Mouse (Mus musculus) limb, embryonic 11.5 days (tissue): ENCODE measurements around the gene Tmem150a. TPM values are rescaled to one million over a fixed set of nuclear protein-coding genes. Genes with fewer than 3 reads are reported as not detected.

Experiments used
- ATAC-seq: fragments of 200-750 bp; cut with Nextera tagmentation; 2 replicates; pipeline ENCODE4 v1.8.0; 2017; ENCODE audit warnings: low read depth; ENCODE audit not compliant: insufficient number of reproducible peaks, low FRiP score, low TSS enrichment
- DNase-seq: peaks from one replicate; pipeline ENCODE4 v3.0.0-alpha.2; 2015; ENCODE audit warnings: low spot score
- H3K27ac ChIP-seq: fragments of 300-500 bp; sonication (generic); replicated peaks from 2 replicates; pipeline ENCODE4 v1.5.1; 2014; ENCODE audit warnings: low read depth, mild to moderate bottlenecking, low read length
- H3K27me3 ChIP-seq: fragments of 300-500 bp; sonication (generic); 2 replicates; pipeline ENCODE4 v1.6.1; 2014; ENCODE audit warnings: mild to moderate bottlenecking, low read length, mixed read lengths; ENCODE audit not compliant: control insufficient read depth, insufficient read depth
- H3K36me3 ChIP-seq: fragments of 300-500 bp; sonication (generic); 2 replicates; pipeline ENCODE4 v1.6.1; 2014; ENCODE audit warnings: mild to moderate bottlenecking, low read length, moderate library complexity, mixed read lengths; ENCODE audit not compliant: control insufficient read depth, insufficient read depth
- H3K4me1 ChIP-seq: fragments of 300-500 bp; sonication (generic); 2 replicates; pipeline ENCODE4 v1.6.1; 2014; ENCODE audit warnings: low read length, mixed read lengths; ENCODE audit not compliant: control insufficient read depth, insufficient read depth
- H3K4me2 ChIP-seq: fragments of 300-500 bp; sonication (generic); 2 replicates; pipeline ENCODE4 v1.6.1; 2014; ENCODE audit warnings: low read depth, mild to moderate bottlenecking, moderate library complexity; ENCODE audit not compliant: severe bottlenecking
- H3K4me3 ChIP-seq: fragments of 300-500 bp; sonication (generic); 2 replicates; pipeline ENCODE4 v1.5.1; 2014; ENCODE audit warnings: low read depth, low read length
- H3K9ac ChIP-seq: fragments of 300-500 bp; sonication (generic); 2 replicates; pipeline ENCODE4 v1.6.1; 2014; ENCODE audit warnings: mild to moderate bottlenecking, low read length
- H3K9me3 ChIP-seq: fragments of 300-500 bp; sonication (generic); 2 replicates; pipeline ENCODE4 v1.6.1; 2016; ENCODE audit warnings: low read length; ENCODE audit not compliant: control insufficient read depth
- WGBS: fragments of 180-500 bp; shearing (Covaris S2); extraction: QIAGEN DNeasy Blood & Tissue Kit; methylation state at CpG from one replicate; pipeline ENCODE4 v1.1.7; 2014; 5-methylcytosine and 5-hydroxymethylcytosine counted together
- polyA plus RNA-seq: library from polyadenylated mRNA; unstranded; fragments of >200 nt; fragmentation: Nextera tagmentation; extraction: Ambion mirVana; gene quantifications from 2 replicates; pipeline ENCODE4 v1.2.1, GENCODE M21; 2014

Gene Tmem150a
- polyA plus RNA-seq, 1 experiment from 2014 or later, result 10.8 TPM

GRCm38 (mm10) chr6:72345633-72346032 lies 9.6 kb upstream of the Tmem150a start:
- H3K4me2 ChIP-seq, result peak overlapping the region; percentile 91; the same call in 1 of the 2 replicates
- 55% methylated on average over 6 of the region's 6 CpGs for WGBS

GRCm38 (mm10) chr6:72346261-72346660 lies 9.0 kb upstream of the Tmem150a start:
- Histone ChIP-seq H3K4me3 (no peak overlapping the region), H3K36me3 (peaks cover 10% of the 10 kb centered on the region), H3K27ac (no peak overlapping the region), H3K27me3 (no peaks in the 10 kb centered on the region), H3K4me2 (no peak overlapping the region), H3K9ac (no peak overlapping the region), H3K9me3 (no peaks in the 10 kb centered on the region), H3K4me1 (peaks cover 9% of the 10 kb centered on the region; the same call in 1 of the 2 replicates)
- ATAC-seq, result no peak
- no peak for DNase-seq
- 87% methylated on average over 4 of the region's 4 CpGs for WGBS

More at GRCm38 (mm10) chr6:72345633-72346032, 9.6 kb upstream of the Tmem150a start:
- Histone ChIP-seq H3K27ac (no peak overlapping the region), H3K27me3 (no peaks in the 10 kb centered on the region), H3K9me3 (no peaks in the 10 kb centered on the region), H3K36me3 (peaks cover 6% of the 10 kb centered on the region), H3K9ac (no peak overlapping the region), H3K4me1 (peaks cover 9% of the 10 kb centered on the region; the same call in 1 of the 2 replicates), H3K4me3 (no peak overlapping the region)
- ATAC-seq (no peak), DNase-seq (no peak)

GRCm38 (mm10) chr6:72347166-72347941 lies 7.9 kb upstream of the Tmem150a start, which contains the start of gene 0610030E20Rik:
Gene 0610030E20Rik, plus strand, starts transcription at chr6:72347317.
- Histone ChIP-seq H3K4me2 (peak within 1 kb of the TSS; percentile 64), H3K9me3 (no peaks in the 10 kb centered on the region), H3K36me3 (peaks cover 6% of the 10 kb centered on the region), H3K27me3 (no peaks in the 10 kb centered on the region), H3K9ac (peak within 1 kb of the TSS; percentile 82), H3K4me3 (peak within 1 kb of the TSS; percentile 71), H3K4me1 (peaks cover 9% of the 10 kb centered on the region; the same call in 1 of the 2 replicates), H3K27ac (peak within 1 kb of the TSS; percentile 80)
- WGBS, result under 1% methylated on average over 66 of the region's 72 CpGs
- peak; percentile 86 for DNase-seq
- peak; percentile 64 for ATAC-seq

- no peak overlapping the region for H3K27ac ChIP-seq
- ATAC-seq (no peak), DNase-seq (no peak)
- H3K4me3 ChIP-seq, result no peak overlapping the region
- no peaks in the 10 kb centered on the region for H3K27me3 ChIP-seq
- no peaks in the 10 kb centered on the region for H3K9me3 ChIP-seq
- H3K4me2 ChIP-seq, result peak overlapping the region; percentile 64
- no peak overlapping the region for H3K9ac ChIP-seq
- peaks cover 4% of the 10 kb centered on the region for H3K36me3 ChIP-seq
- peaks cover 9% of the 10 kb centered on the region for H3K4me1 ChIP-seq
- 87% methylated on average over 10 of the region's 10 CpGs for WGBS
These were observed 6.8 kb upstream of the Tmem150a start for GRCm38 (mm10) chr6:72348411-72348810.

- Histone ChIP-seq H3K9me3 (no peaks in the 10 kb centered on the region), H3K4me1 (peaks cover 12% of the 10 kb centered on the region), H3K27me3 (no peaks in the 10 kb centered on the region), H3K4me2 (no peak overlapping the region), H3K4me3 (no peak overlapping the region), H3K9ac (no peak overlapping the region), H3K27ac (no peak overlapping the region), H3K36me3 (peaks cover 4% of the 10 kb centered on the region)
- 93% methylated on average over 2 of the region's 2 CpGs for WGBS
- no peak for DNase-seq
- no peak for ATAC-seq
These were observed 5.0 kb upstream of the Tmem150a start for GRCm38 (mm10) chr6:72350214-72350613.

- Histone ChIP-seq H3K4me1 (peaks cover 12% of the 10 kb centered on the region), H3K9ac (no peak overlapping the region), H3K27ac (peak overlapping the region; percentile 52; the same call in 1 of the 2 replicates), H3K36me3 (peaks cover 4% of the 10 kb centered on the region), H3K4me3 (no peak overlapping the region), H3K4me2 (no peak overlapping the region), H3K27me3 (no peaks in the 10 kb centered on the region), H3K9me3 (no peaks in the 10 kb centered on the region)
- ATAC-seq (no peak), DNase-seq (no peak)
- WGBS, result 65% methylated on average over 5 of the region's 5 CpGs
These were observed 2.4 kb upstream of the Tmem150a start for GRCm38 (mm10) chr6:72352636-72353405.

- H3K27me3 ChIP-seq, result no peaks in the 10 kb centered on the region
- peaks cover 4% of the 10 kb centered on the region for H3K36me3 ChIP-seq
- H3K9ac ChIP-seq, result no peak overlapping the region
- H3K4me2 ChIP-seq, result no peak overlapping the region
- DNase-seq, result no peak
- H3K9me3 ChIP-seq, result no peaks in the 10 kb centered on the region
- H3K4me3 ChIP-seq, result no peak overlapping the region
- H3K27ac ChIP-seq, result no peak overlapping the region
- ATAC-seq, result no peak
- peaks cover 7% of the 10 kb centered on the region; the same call in 1 of the 2 replicates for H3K4me1 ChIP-seq
- WGBS, result 71% methylated on average over 1 of the region's 1 CpGs
These were observed 1.2 kb upstream of the Tmem150a start for GRCm38 (mm10) chr6:72354025-72354424.

GRCm38 (mm10) chr6:72356001-72356532 lies 820 bp downstream of the Tmem150a start:
- WGBS, result 31% methylated on average over 8 of the region's 8 CpGs
- H3K27ac ChIP-seq, result no peak overlapping the region
- peak overlapping the region; percentile 68 for H3K9ac ChIP-seq
- peak overlapping the region; percentile 59 for H3K4me3 ChIP-seq
- ATAC-seq (no peak; the same call in 1 of the 2 replicates), DNase-seq (no peak)
- H3K9me3 ChIP-seq, result no peaks in the 10 kb centered on the region
- peaks cover 7% of the 10 kb centered on the region; the same call in 1 of the 2 replicates for H3K4me1 ChIP-seq
- H3K27me3 ChIP-seq, result no peaks in the 10 kb centered on the region
- H3K36me3 ChIP-seq, result peaks cover 6% of the 10 kb centered on the region
- peak overlapping the region; percentile 95 for H3K4me2 ChIP-seq
